Mouse (Mus musculus): Measurements from ENCODE around the gene Mapk6.

DNA sequence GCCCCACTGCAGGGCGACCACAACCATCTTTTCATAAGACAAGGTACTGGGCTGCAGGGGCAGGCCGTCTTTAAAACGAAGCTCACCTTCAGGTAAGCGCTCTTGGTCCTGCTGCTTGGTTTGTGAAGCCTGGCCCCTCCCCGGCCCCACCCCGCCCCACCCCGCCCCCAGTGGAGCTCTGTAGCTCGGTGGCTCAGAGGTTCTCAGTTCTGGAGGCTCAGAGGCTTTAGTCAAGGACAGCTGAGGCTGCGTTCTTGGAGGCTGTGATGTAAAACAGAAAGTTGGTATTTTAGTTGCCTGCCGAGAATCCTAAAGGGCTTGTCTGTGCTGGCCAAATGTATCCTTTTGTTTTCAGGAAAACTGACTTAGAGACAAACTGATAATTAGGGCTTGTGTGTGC lies 45.9 kb upstream of the Mapk6 start:
- no peak for TF ChIP-seq REST (IDR thresholded peaks at IDR 0.05; ENCODE audit: insufficient read depth, insufficient read length)
- TF ChIP-seq MYOD1 (IDR thresholded peaks at IDR 0.05; ENCODE audit: control insufficient read depth in 1 of 3, insufficient read length in 2 of 3, low read depth in 2 of 3): no peak
- no peak for TF ChIP-seq E2F4 (IDR thresholded peaks at IDR 0.05; ENCODE audit: insufficient read depth)
- no peak for TF ChIP-seq CEBPB (IDR thresholded peaks at IDR 0.05; ENCODE audit: insufficient read depth, poor library complexity, severe bottlenecking)
- TF ChIP-seq MYOG (IDR thresholded peaks at IDR 0.05; ENCODE audit: control insufficient read depth in 1 of 3, insufficient read depth in 1 of 3, insufficient read length in 2 of 3, low read depth in 2 of 3): no peak

All from myocyte (in vitro differentiated cells).